Comparison of ENCODE assay signal across 12 mouse cellular contexts in genomic region chr16:42897125-42897693, GRCm38 (mm10). TPM values are rescaled to one million over a fixed set of nuclear protein-coding genes. Genes with fewer than 3 reads are reported as not detected.
DNase-seq lines count a peak whose midpoint lies in the region; ATAC-seq and TF ChIP-seq lines count a peak whose summit lies in the region.
"Had no signal": no experiment of that assay in that cellular context is flagged by ENCODE, and none has a peak within 500 bp of the region (broad histone marks: within the 10 kb centered on the region; RNA-seq: fewer than 3 reads in every experiment).

No protein-coding gene starts in this region.

- ATAC-seq in heart, embryonic 12.5 days (ENCODE audit: insufficient number of reproducible peaks, low FRiP score), result no peak
- peak; percentile 95 for ATAC-seq in common myeloid progenitor, adult 5-6 weeks (replicated peaks; ENCODE audit: low read depth, poor library complexity, severe bottlenecking)
- ATAC-seq in forebrain, embryonic 15.5 days (replicated peaks), result no peak

- TF ChIP-seq POLR2A in liver, adult 2 months (IDR thresholded peaks at IDR 0.05; ENCODE audit: extremely low read depth, insufficient read depth, low read length), result no peak

- H3K36me3 ChIP-seq in heart, embryonic 12.5 days, result no peaks in the 10 kb centered on the region
- H3K36me3 ChIP-seq in liver, adult 2 months (ENCODE audit: control insufficient read depth, insufficient read depth, low read length), result no peaks in the 10 kb centered on the region
- H3K36me3 ChIP-seq in midbrain, embryonic 10.5 days, result no peaks in the 10 kb centered on the region
- no peaks in the 10 kb centered on the region for H3K36me3 ChIP-seq in forebrain, embryonic 15.5 days
- H3K36me3 ChIP-seq: stomach, embryonic 15.5 days had no signal

- no peak overlapping the region for H3K4me3 ChIP-seq in heart, embryonic 12.5 days
- peak overlapping the region; percentile 36 for H3K4me3 ChIP-seq in liver, adult 2 months (ENCODE audit: insufficient read depth, low read depth, low read length)
- H3K4me3 ChIP-seq in midbrain, embryonic 10.5 days, result no peak overlapping the region
- no peak overlapping the region for H3K4me3 ChIP-seq in forebrain, embryonic 15.5 days
- H3K4me3 ChIP-seq: myocyte; stomach, embryonic 15.5 days had no signal

- no peaks in the 10 kb centered on the region for H3K4me1 ChIP-seq in heart, embryonic 12.5 days (replicated peaks)
- H3K4me1 ChIP-seq in liver, adult 2 months (ENCODE audit: control insufficient read depth, insufficient read depth, low read length), result no peaks in the 10 kb centered on the region; the same call in 1 of the 2 replicates
- no peaks in the 10 kb centered on the region for H3K4me1 ChIP-seq in midbrain, embryonic 10.5 days
- H3K4me1 ChIP-seq in forebrain, embryonic 15.5 days, result no peaks in the 10 kb centered on the region
- H3K4me1 ChIP-seq: stomach, embryonic 15.5 days had no signal

- H3K4me2 ChIP-seq in heart, embryonic 12.5 days, result no peak overlapping the region
- no peak overlapping the region for H3K4me2 ChIP-seq in forebrain, embryonic 15.5 days (replicated peaks)
- H3K4me2 ChIP-seq: hindbrain, embryonic 14.5 days; stomach, embryonic 15.5 days had no signal

- H3K27ac ChIP-seq in heart, embryonic 12.5 days (ENCODE audit: poor library complexity, severe bottlenecking), result no peak overlapping the region
- H3K27ac ChIP-seq in liver, adult 2 months (replicated peaks; ENCODE audit: insufficient read depth, low read depth, low read length), result no peak overlapping the region
- H3K27ac ChIP-seq in midbrain, embryonic 10.5 days (replicated peaks), result no peak overlapping the region
- H3K27ac ChIP-seq in forebrain, embryonic 15.5 days (replicated peaks), result no peak overlapping the region
- H3K27ac ChIP-seq: hindbrain, embryonic 14.5 days; stomach, embryonic 15.5 days had no signal

- no peaks in the 10 kb centered on the region for H3K27me3 ChIP-seq in heart, embryonic 12.5 days (replicated peaks)
- no peaks in the 10 kb centered on the region for H3K27me3 ChIP-seq in liver, adult 2 months (ENCODE audit: control insufficient read depth, insufficient read depth, low read length)
- no peaks in the 10 kb centered on the region for H3K27me3 ChIP-seq in midbrain, embryonic 10.5 days (ENCODE audit: low read depth, poor library complexity, severe bottlenecking)
- no peaks in the 10 kb centered on the region for H3K27me3 ChIP-seq in forebrain, embryonic 15.5 days
- H3K27me3 ChIP-seq: stomach, embryonic 15.5 days had no signal

- no peak for TF ChIP-seq CTCF in liver, adult 2 months (IDR thresholded peaks at IDR 0.05; ENCODE audit: low read depth, low read length)

- no peaks in the 10 kb centered on the region for H3K9me3 ChIP-seq in heart, embryonic 12.5 days (replicated peaks)
- no peaks in the 10 kb centered on the region for H3K9me3 ChIP-seq in midbrain, embryonic 10.5 days (replicated peaks)
- H3K9me3 ChIP-seq in forebrain, embryonic 15.5 days, result no peaks in the 10 kb centered on the region
- H3K9me3 ChIP-seq: stomach, embryonic 15.5 days had no signal

- no peak overlapping the region for H3K9ac ChIP-seq in heart, embryonic 12.5 days
- no peak overlapping the region for H3K9ac ChIP-seq in liver, adult 2 months (ENCODE audit: low read depth, low read length)
- no peak overlapping the region for H3K9ac ChIP-seq in forebrain, embryonic 15.5 days (replicated peaks)
- H3K9ac ChIP-seq: hindbrain, embryonic 14.5 days; stomach, embryonic 15.5 days had no signal

- WGBS in heart, embryonic 12.5 days, result 81% methylated on average over 3 of the region's 3 CpGs
- WGBS in liver, adult 2 months, result 30% methylated on average over 3 of the region's 3 CpGs
- WGBS in midbrain, embryonic 10.5 days, result 86% methylated on average over 3 of the region's 3 CpGs
- 85% methylated on average over 3 of the region's 3 CpGs for WGBS in forebrain, embryonic 15.5 days

- peaks cover 3% of the 10 kb centered on the region; the same call in 1 of the 2 replicates for H3K79me2 ChIP-seq in liver, adult 2 months (ENCODE audit: control insufficient read depth, insufficient read depth, low read length)

- peak; percentile 95 for DNase-seq in heart, adult 11 months
- peak; percentile 69 for DNase-seq in liver, adult 2 months (ENCODE audit: extremely low read depth, low read depth, low spot score)
- DNase-seq in liver, result no peak
- DNase-seq in lung, postnatal 36 days, result peak; percentile 50
- no peak for DNase-seq in midbrain, embryonic 10.5 days (ENCODE audit: low spot score)
- DNase-seq: gastrocnemius, postnatal 10 days had no signal

RNA-seq across cellular contexts. Expression of gene Zbtb20, which starts 21.5 kb away (rescaled TPM):
- polyA plus RNA-seq in heart, embryonic 12.5 days (2016; fragmentation: Nextera tagmentation; extraction: Ambion mirVana), result 38.1 and 40.1 TPM in 2 replicates
- total RNA-seq in liver, adult 2 months (2014; rRNA removed), result 51.7 and 52.6 TPM in 2 replicates
- polyA plus RNA-seq in liver, adult 2 months (2012; rRNA removed), result 16.2 and 17.8 TPM in 2 replicates
- 20.8 and 29.6 TPM in 2 replicates for total RNA-seq in common myeloid progenitor, adult 5-6 weeks (2017)
- polyA plus RNA-seq in midbrain, embryonic 10.5 days (2016; fragmentation: Nextera tagmentation; extraction: Ambion mirVana), result 24.5 and 37.1 TPM in 2 replicates
- 143 and 149 TPM in 2 replicates for polyA plus RNA-seq in forebrain, embryonic 15.5 days (2015; fragmentation: Nextera tagmentation; extraction: Ambion mirVana)

Comparison
In these comparisons a context has a peak if more than half of its experiments do, and no peak if none do; other contexts are left out.
1. DNase-seq: peak in heart, adult 11 months (single experiment), liver, adult 2 months (single experiment) and lung, postnatal 36 days (single experiment); none in liver (single experiment) and midbrain, embryonic 10.5 days (single experiment).